Mouse (Mus musculus): ENCODE measurements around the gene Anapc7.

The Anapc7 gene

DNA sequence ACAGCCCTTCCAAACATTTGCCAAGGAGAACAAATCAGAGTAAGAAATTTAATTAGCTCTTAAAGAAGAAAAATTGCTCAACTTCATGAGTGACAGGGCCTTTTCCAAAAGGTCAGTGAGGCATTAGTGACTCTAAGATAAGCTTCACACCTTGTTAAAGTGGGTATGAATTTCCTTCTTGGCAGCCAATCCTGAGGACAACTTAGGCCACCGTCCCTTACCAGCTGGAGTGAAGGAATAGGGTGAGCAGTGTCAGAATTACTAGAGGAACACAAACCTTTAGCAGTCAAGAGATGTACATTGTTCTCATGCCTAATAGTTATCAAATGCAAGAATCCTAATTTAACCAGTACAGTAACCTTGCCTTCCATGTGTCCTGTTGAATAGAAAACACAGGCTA, 73.0 kb downstream of the Anapc7 start:
- no peak for DNase-seq (ENCODE audit: low read depth, low spot score)
